Mouse (Mus musculus) right cerebral cortex, postnatal 14 days (tissue): ENCODE measurements at regions not wholly inside any gene's neighbourhood (a gene's known extent, or its start where the extent isn't known, plus 50 kb on each side); places are given as distances from the start of the nearest gene placed in this dataset.
A peak's percentile ranks its signal among the peaks of the same experiment; 100 is the strongest.
"Not testable (repeated sequence)": the region's sequence is repeated elsewhere in the genome, so short reads cannot be mapped to it uniquely, and the experiment has no call there.

Experiments used
- DNase-seq: peaks from one replicate; pipeline ENCODE4 v3.0.0; 2022

GRCm38 (mm10) chr1:145139267-145139651, 364.0 kb upstream of the Rgs18 start:
- no peak for DNase-seq

GRCm38 (mm10) chr1:145138452-145139266, 363.4 kb upstream of the Rgs18 start:
- DNase-seq, result peak; percentile 11

- no peak for DNase-seq
Observed at GRCm38 (mm10) chr1:145131020-145131419, 355.8 kb upstream of the Rgs18 start.

- DNase-seq, result no peak
Observed at GRCm38 (mm10) chr1:145113171-145113570, 337.9 kb upstream of the Rgs18 start.

GRCm38 (mm10) chr1:145106771-145107170, 331.5 kb upstream of the Rgs18 start:
- DNase-seq, result not testable (repeated sequence)

- no peak for DNase-seq
Observed at GRCm38 (mm10) chr1:145065255-145065854, 290.1 kb upstream of the Rgs18 start.

GRCm38 (mm10) chr1:145064384-145064783, 289.1 kb upstream of the Rgs18 start:
- DNase-seq, result no peak

GRCm38 (mm10) chr1:145015623-145016022, 240.4 kb upstream of the Rgs18 start:
- DNase-seq, result no peak

GRCm38 (mm10) chr1:145010833-145011232, 235.6 kb upstream of the Rgs18 start:
- no peak for DNase-seq

- DNase-seq, result no peak
Observed at GRCm38 (mm10) chr1:144978167-144978566, 202.9 kb upstream of the Rgs18 start.

GRCm38 (mm10) chr1:144965736-144966135, 190.5 kb upstream of the Rgs18 start:
- no peak for DNase-seq

GRCm38 (mm10) chr1:144939006-144939405, 163.8 kb upstream of the Rgs18 start:
- no peak for DNase-seq

GRCm38 (mm10) chr1:144926136-144926535, 150.9 kb upstream of the Rgs18 start:
- no peak for DNase-seq

- no peak for DNase-seq
Observed at GRCm38 (mm10) chr1:144916568-144916967, 141.3 kb upstream of the Rgs18 start.

- no peak for DNase-seq
Observed at GRCm38 (mm10) chr1:144902987-144903386, 127.8 kb upstream of the Rgs18 start.

- DNase-seq, result no peak
Observed at GRCm38 (mm10) chr1:144883633-144884032, 108.4 kb upstream of the Rgs18 start.

GRCm38 (mm10) chr1:144862133-144862532, 86.9 kb upstream of the Rgs18 start:
- no peak for DNase-seq
